9 mouse cellular contexts compared by ENCODE assay signal in genomic region chr8:112034603-112035002, GRCm38 (mm10). TPM values are rescaled to one million over a fixed set of nuclear protein-coding genes. Genes with fewer than 3 reads are reported as not detected.
DNase-seq lines count a peak whose midpoint lies in the region; ATAC-seq lines count a peak whose summit lies in the region.
"Had no signal": no experiment of that assay in that cellular context is flagged by ENCODE, and none has a peak within 500 bp of the region (broad histone marks: within the 10 kb centered on the region; RNA-seq: fewer than 3 reads in every experiment).

No protein-coding gene starts in this region.

- DNase-seq in frontal cortex, postnatal 14 days (ENCODE audit: low spot score in 2 of 2), result no peak
- peak; percentile 18 for DNase-seq in urinary bladder, postnatal 14 days (ENCODE audit: low spot score)
- DNase-seq in urinary bladder, adult 2 months (ENCODE audit: low spot score), result no peak
- DNase-seq in cerebellum, postnatal 14 days, result peak; percentile 54 to 62
- peak; percentile 15 to 40 for DNase-seq in lung, adult 18-20 months
- peak; percentile 11 for DNase-seq in telencephalon, adult 2 months (ENCODE audit: low read depth, low spot score)

- 8% methylated on average over 8 of the region's 8 CpGs for WGBS in intestine, embryonic 16.5 days

- no peaks in the 10 kb centered on the region for H3K4me1 ChIP-seq in intestine, embryonic 16.5 days (ENCODE audit: control insufficient read depth, insufficient read depth, low read length)

- no peak overlapping the region for H3K27ac ChIP-seq in intestine, embryonic 16.5 days (ENCODE audit: low read length)

- H3K9me3 ChIP-seq in intestine, embryonic 16.5 days (ENCODE audit: control insufficient read depth, low read length), result no peaks in the 10 kb centered on the region

- H3K27me3 ChIP-seq in intestine, embryonic 16.5 days (replicated peaks; ENCODE audit: control insufficient read depth, insufficient read depth, low read length), result no peaks in the 10 kb centered on the region

- H3K36me3 ChIP-seq in intestine, embryonic 16.5 days (ENCODE audit: control insufficient read depth, insufficient read depth, low read length), result no peaks in the 10 kb centered on the region

- H3K9ac ChIP-seq in intestine, embryonic 16.5 days (ENCODE audit: low read depth, low read length), result no peak overlapping the region

- no peak overlapping the region for H3K4me2 ChIP-seq in intestine, embryonic 16.5 days (ENCODE audit: low read depth, low read length)

- H3K4me3 ChIP-seq in intestine, embryonic 16.5 days (ENCODE audit: low read length), result no peak overlapping the region

- peak; percentile 85 for ATAC-seq in frontal cortex, adult (ENCODE audit: low TSS enrichment)
- ATAC-seq in intestine, embryonic 16.5 days, result peak; percentile 62

RNA-seq across cellular contexts. Expression of gene Gm6793, which starts 19.8 kb away (rescaled TPM):
- 0.19 TPM in 1 of 2 replicates, not detected in the other for polyA plus RNA-seq in urinary bladder, adult 2 months (2012; rRNA removed)
- polyA plus RNA-seq in intestine, embryonic 16.5 days (2015; fragmentation: Nextera tagmentation; extraction: Ambion mirVana), result 0.31 and 0.54 TPM in 2 replicates
- polyA plus RNA-seq: liver, embryonic 16.5 days had no signal

RNA-seq across cellular contexts. Expression of gene Terf2ip, which starts 23.4 kb away (rescaled TPM):
- 13.9 and 15.9 TPM in 2 replicates for polyA plus RNA-seq in urinary bladder, adult 2 months (2012; rRNA removed)
- polyA plus RNA-seq in intestine, embryonic 16.5 days (2015; fragmentation: Nextera tagmentation; extraction: Ambion mirVana), result 18.4 and 20.0 TPM in 2 replicates

RNA-seq across cellular contexts. Expression of gene Kars, which starts 23.5 kb away (rescaled TPM):
- polyA plus RNA-seq in urinary bladder, adult 2 months (2012; rRNA removed), result 65.4 and 82.7 TPM in 2 replicates
- 157 and 169 TPM in 2 replicates for polyA plus RNA-seq in intestine, embryonic 16.5 days (2015; fragmentation: Nextera tagmentation; extraction: Ambion mirVana)

RNA-seq across cellular contexts. Expression of gene Adat1, which starts 42.5 kb away (rescaled TPM):
- polyA plus RNA-seq in urinary bladder, adult 2 months (2012; rRNA removed), result 5.6 and 5.9 TPM in 2 replicates
- 6.7 and 7.6 TPM in 2 replicates for polyA plus RNA-seq in intestine, embryonic 16.5 days (2015; fragmentation: Nextera tagmentation; extraction: Ambion mirVana)

Comparison
In these comparisons a context has a peak if more than half of its experiments do, and no peak if none do; other contexts are left out.
1. DNase-seq: peak in urinary bladder, postnatal 14 days (single experiment), cerebellum, postnatal 14 days (2 of 2), lung, adult 18-20 months (2 of 2) and telencephalon, adult 2 months (single experiment); none in frontal cortex, postnatal 14 days (0 of 2) and urinary bladder, adult 2 months (single experiment).